Mouse (Mus musculus) liver, embryonic 14.5 days (tissue): Measurements from ENCODE around the gene Mettl17.

Experiments used
- CTCF ChIP-seq: IDR thresholded peaks from 2 replicates; pipeline ENCODE4 v1.5.1; 2016; ENCODE audit warnings: antibody characterized with exemption, low read depth, control low read depth
- EP300 ChIP-seq: IDR thresholded peaks from 2 replicates; pipeline ENCODE4 v1.6.1; 2016; ENCODE audit warnings: antibody characterized with exemption, low read depth

DNA sequence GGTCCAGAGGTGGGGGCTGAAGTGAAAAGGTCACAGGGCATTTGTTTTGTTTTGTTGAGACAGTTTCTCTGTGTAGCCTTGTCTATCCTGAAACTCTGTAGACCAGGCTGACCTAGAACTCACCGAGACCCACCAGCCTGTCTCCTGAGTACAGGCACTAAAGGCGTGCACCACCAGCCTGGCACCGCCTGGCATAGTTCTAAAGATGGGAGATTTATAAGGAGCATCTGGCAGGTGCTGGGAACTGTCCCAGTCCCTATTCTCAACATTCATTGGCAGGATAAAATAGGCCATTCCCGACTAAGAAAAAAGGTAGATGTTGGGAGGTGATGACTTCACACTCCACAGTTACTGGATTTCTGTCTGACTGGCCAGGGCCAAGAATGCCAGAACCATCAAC is 34.3 kb downstream of the Mettl17 start:
- TF ChIP-seq CTCF, result no peak
- no peak for TF ChIP-seq EP300
